Mouse (Mus musculus): Measurements from ENCODE around the gene Azin2.
A peak's percentile ranks its signal among the peaks of the same experiment; 100 is the strongest.

Gene Azin2

GRCm38 (mm10) chr4:128935595-128935994 lies 26.6 kb downstream of the Azin2 start:
- no peak for DNase-seq (ENCODE audit: low spot score in 2 of 2)

DNA sequence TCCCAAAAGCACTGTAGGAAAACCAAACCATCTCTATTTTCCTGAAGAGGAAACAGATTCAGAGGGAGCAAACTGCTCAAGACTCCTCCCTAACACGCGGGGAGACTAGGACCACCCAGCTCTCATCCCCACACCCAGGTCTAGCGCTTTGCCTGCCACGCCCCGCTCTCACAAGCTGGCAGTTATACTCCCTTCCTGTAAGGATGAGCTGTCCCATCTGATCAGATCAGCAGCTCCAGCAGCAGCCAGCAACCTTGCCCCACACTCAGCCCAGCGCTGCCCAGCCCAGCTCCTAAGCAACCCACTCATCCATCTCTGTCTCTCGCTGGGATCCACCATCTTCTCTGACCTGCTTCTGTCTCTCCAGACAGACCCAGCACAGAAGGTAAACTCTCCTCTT lies 29.5 kb downstream of the Azin2 start:
- no peak for DNase-seq (ENCODE audit: low spot score in 2 of 2)

- DNase-seq (ENCODE audit: low spot score in 2 of 2): peak; percentile 49 to 73
Measured at GRCm38 (mm10) chr4:128924841-128925606, 37.2 kb downstream of the Azin2 start.

- no peak for DNase-seq (ENCODE audit: low spot score in 2 of 2)
Measured at GRCm38 (mm10) chr4:128923603-128924002, 38.6 kb downstream of the Azin2 start.

DNA sequence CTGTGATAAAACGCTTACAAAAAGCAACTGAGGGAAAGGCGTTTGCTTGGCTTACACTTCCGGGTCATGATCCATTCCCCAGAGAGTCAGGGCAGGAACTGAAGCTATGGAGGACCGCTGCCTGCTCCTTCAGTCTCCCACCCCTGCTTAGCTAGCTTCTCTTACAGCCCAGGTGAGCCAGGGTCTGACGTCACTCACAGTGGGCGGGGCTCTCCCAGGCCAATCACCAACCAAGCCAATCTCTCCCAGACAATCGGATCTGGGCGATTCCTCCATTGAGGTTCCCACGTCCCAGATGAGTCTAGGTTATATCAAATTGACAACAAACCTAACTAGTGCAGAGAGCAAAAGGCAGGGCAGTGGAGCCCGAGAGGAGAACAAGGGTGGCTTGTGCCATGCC lies 43.1 kb downstream of the Azin2 start:
- DNase-seq (ENCODE audit: low spot score in 2 of 2): no peak

DNA sequence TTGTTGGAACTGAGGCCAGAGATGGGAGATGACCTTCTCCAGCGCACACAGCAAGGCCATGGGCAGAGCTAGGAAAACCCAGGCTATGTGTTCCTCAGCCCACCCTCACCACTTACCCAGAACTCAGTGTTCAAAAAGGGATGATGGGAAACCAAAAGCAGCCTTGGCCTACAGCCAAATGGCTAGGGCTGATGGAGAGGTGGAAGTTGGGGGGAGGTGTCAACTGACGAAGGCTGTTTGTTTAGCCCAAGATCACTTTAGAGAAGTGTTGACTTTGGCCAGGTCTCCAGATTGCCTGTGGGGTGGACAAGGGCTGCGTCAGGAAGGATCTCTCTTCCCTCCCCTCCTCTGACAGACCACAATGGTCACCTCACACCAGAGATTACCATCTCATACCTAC lies 44.1 kb downstream of the Azin2 start:
- DNase-seq (ENCODE audit: low spot score in 2 of 2): no peak

DNA sequence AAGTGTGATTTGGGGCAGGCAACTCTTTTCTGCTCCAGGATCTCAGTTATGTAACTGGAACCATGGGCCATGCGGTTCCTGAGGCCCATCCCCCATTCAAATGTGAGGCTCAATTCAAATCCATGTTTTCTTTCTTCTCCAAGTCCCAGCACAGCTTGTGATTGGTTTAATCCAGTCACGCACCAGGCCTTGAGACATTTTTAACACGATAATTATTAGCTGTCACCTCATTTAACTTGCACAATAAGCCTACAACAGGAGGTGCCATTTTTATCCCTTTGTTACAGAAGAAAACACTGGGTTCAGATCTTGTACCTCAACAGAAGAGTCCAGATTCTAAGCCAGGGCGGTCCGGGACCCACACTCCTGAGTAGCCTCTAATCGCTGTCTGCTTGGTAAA lies 44.5 kb downstream of the Azin2 start:
- no peak for DNase-seq (ENCODE audit: low spot score in 2 of 2)

- DNase-seq (ENCODE audit: low spot score in 2 of 2): no peak
Measured at GRCm38 (mm10) chr4:128917119-128917518, 45.1 kb downstream of the Azin2 start.

GRCm38 (mm10) chr4:128913794-128914193 lies 48.4 kb downstream of the Azin2 start:
- DNase-seq (ENCODE audit: low spot score in 2 of 2): no peak

DNA sequence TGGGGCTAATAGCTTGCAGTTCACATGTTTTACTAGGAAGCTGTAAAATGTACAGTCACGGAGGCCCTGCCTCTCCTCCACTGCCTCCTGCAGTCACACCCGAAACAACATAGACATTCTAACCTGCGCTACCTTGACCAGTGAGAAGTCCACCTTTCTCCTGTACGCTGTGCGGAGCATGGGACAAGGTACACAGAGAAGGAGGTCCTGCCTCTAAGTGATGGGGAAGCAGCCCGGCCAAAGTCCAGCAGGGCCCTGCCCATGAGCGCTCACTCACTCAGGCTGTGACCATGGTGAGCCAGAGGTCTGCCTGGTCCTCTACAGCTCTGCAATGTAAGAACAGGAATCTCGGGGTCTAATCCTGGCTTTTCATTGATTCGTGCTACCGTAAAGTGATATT lies 50.2 kb downstream of the Azin2 start:
- no peak for DNase-seq (ENCODE audit: low spot score in 2 of 2)

GRCm38 (mm10) chr4:128910276-128911063 lies 51.8 kb downstream of the Azin2 start:
- no peak for DNase-seq (ENCODE audit: low spot score in 2 of 2)

GRCm38 (mm10) chr4:128909378-128909831 lies 52.8 kb downstream of the Azin2 start:
- DNase-seq (ENCODE audit: low spot score in 2 of 2): no peak

DNA sequence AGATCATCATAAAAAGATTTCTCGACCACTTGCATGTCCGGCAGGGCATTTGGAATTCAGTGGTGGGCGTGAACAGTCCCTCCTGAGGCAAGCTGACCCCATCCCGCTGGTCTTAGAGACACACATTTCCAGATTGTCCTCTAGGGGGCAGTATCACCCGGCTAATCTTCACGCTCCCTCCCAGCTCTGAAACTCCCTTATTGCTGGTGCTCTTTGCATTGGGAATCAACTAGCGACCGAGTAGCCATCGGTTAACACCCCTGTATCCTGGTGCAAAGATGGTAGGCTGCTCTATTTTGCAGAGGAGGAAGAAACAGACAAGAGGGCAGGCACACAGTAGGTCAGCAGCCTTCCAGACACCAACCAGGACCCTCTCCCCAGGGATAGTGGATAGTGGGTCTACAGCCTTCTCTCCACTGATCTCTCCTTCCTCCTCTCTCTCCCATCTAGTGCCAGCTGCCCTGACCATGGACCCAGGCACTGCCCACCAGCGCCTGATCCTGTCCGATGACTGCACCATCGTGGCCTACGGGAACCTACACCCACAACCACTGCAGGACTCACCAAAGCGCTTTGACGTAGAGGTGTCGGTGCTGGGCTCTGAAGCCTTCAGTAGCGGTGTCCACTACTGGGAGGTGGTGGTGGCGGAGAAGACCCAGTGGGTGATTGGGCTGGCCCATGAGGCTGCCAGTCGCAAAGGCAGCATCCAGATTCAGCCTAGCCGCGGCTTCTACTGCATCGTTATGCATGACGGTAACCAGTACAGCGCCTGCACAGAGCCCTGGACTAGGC lies 53.5 kb downstream of the Azin2 start:
- peak in 1 of 2 experiments; percentile 38 for DNase-seq (ENCODE audit: low spot score in 2 of 2)

DNA sequence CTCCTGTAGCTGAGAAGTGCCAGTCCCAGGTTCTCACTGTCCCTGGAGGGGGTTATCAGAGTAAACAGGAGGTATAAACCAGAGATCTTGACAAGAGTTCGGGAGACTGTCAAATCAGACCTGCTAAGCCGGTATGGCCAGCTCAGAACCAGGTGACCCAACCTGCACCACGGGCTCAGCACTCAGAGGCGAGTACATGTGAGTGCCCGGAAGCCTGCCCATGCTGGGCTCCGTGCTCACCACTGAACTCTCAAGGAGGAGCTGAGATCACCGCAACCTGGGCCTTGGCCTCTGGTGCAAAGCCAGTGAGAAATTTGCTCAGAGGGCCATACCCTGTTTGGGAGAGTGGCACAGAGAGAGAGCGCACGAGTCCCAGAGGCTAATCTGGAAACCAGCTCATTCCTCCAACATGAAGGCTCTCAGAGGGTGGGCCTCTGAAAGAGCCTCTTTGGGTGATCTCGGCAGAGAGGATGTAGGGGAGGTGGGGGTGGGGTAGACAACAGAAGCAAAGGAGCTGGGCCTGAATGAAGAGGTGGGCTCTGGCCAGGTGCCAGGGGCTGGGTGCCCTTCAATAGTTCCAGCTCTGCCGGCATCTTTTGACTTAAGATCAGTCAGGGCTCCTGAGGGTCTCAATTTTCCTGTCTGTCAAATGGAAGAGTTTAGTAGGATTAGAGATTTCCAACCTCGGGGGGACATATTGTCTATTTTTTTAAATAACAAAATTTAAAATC lies 54.8 kb downstream of the Azin2 start:
- no peak for DNase-seq (ENCODE audit: low spot score in 2 of 2)

DNA sequence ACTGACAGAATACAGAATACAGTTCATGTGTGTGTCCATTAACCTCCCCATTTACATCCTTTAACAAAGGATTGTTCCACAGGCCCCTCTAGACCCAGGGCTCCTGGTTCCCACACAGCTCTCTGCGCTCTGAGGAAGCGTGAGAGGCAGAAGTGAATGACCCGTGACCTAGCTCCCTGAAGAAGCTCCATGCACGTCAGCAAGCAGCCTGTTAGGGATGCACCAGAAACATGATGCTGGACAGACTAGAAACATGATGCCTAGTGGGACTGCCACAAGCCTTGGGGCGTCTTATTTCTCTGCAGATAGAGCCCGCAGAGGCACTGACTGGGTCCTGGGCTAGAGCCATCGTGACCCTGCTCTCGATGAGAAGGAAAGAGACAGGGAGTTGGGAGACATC lies 55.5 kb downstream of the Azin2 start:
- no peak for DNase-seq (ENCODE audit: low spot score in 2 of 2)

- DNase-seq (ENCODE audit: low spot score in 2 of 2): no peak
Measured at GRCm38 (mm10) chr4:128905251-128905650, 57.0 kb downstream of the Azin2 start.

- no peak for DNase-seq (ENCODE audit: low spot score in 2 of 2)
Measured at GRCm38 (mm10) chr4:128904035-128904800, 58.0 kb downstream of the Azin2 start.

- no peak for DNase-seq (ENCODE audit: low spot score in 2 of 2)
Measured at GRCm38 (mm10) chr4:128902390-128902789, 59.9 kb downstream of the Azin2 start.

GRCm38 (mm10) chr4:128900484-128900883 lies 61.8 kb downstream of the Azin2 start:
- no peak for DNase-seq (ENCODE audit: low spot score in 2 of 2)

DNA sequence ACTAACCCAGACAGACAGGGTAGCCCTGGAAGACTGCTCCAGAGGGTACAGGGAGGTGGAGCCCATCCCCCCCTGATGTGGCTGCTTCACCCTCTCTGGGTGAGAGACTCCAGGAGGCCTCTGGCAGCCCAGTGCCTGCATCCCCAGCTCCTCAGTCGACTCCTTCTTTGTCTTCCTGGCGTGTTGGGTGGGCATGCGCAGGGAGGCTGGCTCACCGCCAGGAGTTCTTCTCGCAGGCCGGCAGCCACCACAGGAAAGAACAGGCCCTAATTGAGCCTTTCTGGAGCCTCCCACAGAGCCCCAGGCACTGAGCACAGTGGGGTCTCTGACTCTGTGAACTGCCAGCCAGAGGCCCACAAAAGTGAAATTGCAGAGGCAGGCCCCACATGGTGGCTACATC lies 62.9 kb downstream of the Azin2 start:
- DNase-seq (ENCODE audit: low spot score in 2 of 2): peak; percentile 53 to 64

DNA sequence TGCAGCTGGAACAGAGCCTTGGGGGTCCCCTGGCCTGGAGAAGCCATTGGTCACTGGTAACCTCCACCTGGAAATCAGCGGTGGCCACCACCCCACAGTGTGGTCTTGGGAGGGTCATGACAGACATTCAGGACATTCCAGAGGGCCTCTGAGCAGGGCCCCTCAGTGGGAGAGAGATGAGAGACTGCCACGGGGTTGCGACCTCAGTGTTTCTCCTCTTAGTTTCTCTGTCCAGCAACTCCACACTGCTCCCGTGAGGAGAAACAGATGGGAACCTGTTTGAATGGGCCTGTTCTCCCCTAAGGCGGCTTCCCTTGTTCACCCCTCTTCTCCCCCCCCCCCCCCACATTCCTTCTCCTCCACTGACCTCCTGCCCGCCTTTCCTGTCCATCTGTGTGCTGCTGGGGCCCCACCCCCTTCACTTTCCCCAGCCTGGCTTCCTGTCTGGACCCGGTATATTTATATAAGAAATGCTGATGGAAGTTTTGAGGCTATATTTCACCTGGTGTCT lies 64.3 kb downstream of the Azin2 start:
- no peak for DNase-seq (ENCODE audit: low spot score in 2 of 2)

All from frontal cortex, postnatal 25 days (tissue).